ENCODE assay signal across 22 mouse cellular contexts in the genomic region with DNA sequence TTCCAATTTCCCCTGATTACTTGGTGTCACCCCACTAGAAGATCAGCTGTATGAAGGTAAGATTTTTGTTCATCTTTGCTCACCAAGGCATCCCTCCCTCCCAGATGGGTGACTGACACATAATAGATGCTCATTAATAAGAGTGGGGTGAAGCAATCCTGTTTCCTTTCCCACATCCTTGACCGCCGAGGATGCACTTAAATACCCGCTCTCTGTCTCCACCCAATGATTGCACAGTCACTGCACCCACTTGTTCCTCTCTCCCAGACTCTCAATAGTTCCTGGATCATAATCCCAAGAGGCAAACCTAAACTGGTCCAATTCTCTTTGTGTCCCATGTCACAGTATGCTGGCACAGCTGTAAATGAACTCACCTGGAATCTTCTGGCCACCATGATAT.
"Had no signal": no experiment of that assay in that cellular context is flagged by ENCODE, and none has a peak within 500 bp of the region (broad histone marks: within the 10 kb centered on the region; RNA-seq: fewer than 3 reads in every experiment).

No protein-coding gene starts in this region.

- H3K4me3 ChIP-seq: lung, embryonic 15.5 days; megakaryocyte, embryonic 14.5 days; myocyte; neural tube, embryonic 13.5 days; neural tube, embryonic 15.5 days had no signal

- H3K4me2 ChIP-seq: lung, embryonic 15.5 days; midbrain, embryonic 11.5 days; neural tube, embryonic 13.5 days; neural tube, embryonic 15.5 days had no signal

- H3K27ac ChIP-seq: lung, embryonic 15.5 days; macrophage; neural tube, embryonic 13.5 days; neural tube, embryonic 15.5 days had no signal

- H3K4me1 ChIP-seq: neural tube, embryonic 13.5 days; neural tube, embryonic 15.5 days had no signal

- H3K9me3 ChIP-seq: lung, embryonic 15.5 days; megakaryocyte, embryonic 14.5 days; neural tube, embryonic 13.5 days; neural tube, embryonic 15.5 days had no signal

- H3K27me3 ChIP-seq: lung, embryonic 15.5 days; neural tube, embryonic 13.5 days; neural tube, embryonic 15.5 days had no signal

- H3K36me3 ChIP-seq: lung, embryonic 15.5 days; neural tube, embryonic 13.5 days; neural tube, embryonic 15.5 days had no signal

- DNase-seq: liver, postnatal 0 days; lung, adult 2 months; lung, postnatal 14 days; lung, postnatal 36 days; midbrain, embryonic 14.5 days; retina, postnatal 1 day; right cerebral cortex, adult 18-20 months; right cerebral cortex, postnatal 25 days; right cerebral cortex, postnatal 4 days; spleen, adult 18-20 months; thymus, adult 2 months; thymus, postnatal 25 days; thymus, postnatal 4 days had no signal

- H3K9ac ChIP-seq: liver, postnatal 0 days; lung, embryonic 15.5 days; neural tube, embryonic 13.5 days; neural tube, embryonic 15.5 days had no signal

- ATAC-seq: liver, postnatal 0 days; lung, postnatal 0 days; midbrain, embryonic 16.5 days had no signal
